Mouse (Mus musculus) heart, embryonic 14.5 days (tissue): ENCODE data around the gene BC053393. TPM values are rescaled to one million over a fixed set of nuclear protein-coding genes. Genes with fewer than 3 reads are reported as not detected.

Experiments used
- ATAC-seq: fragments of 200-750 bp; cut with Nextera tagmentation; 2 replicates; pipeline ENCODE4 v1.8.0; 2017; ENCODE audit warnings: low read depth, moderate TSS enrichment; ENCODE audit not compliant: insufficient number of reproducible peaks, insufficient read depth, low FRiP score
- H3K27ac ChIP-seq, 2 experiments: fragments of 200-500 bp in 1 of 2; fragments of 300-500 bp in 1 of 2; sonication (generic) in 1 of 2; replicated peaks in 1 of 2; 2 replicates each; pipeline ENCODE4 v1.5.1; 2012 to 2014; ENCODE audit warnings: low read depth in 2 of 2, low read length in 2 of 2, control low read depth in 1 of 2, mild to moderate bottlenecking in 1 of 2, mixed read lengths in 1 of 2; ENCODE audit not compliant: control insufficient read depth in 1 of 2, insufficient read depth in 1 of 2
- H3K27me3 ChIP-seq: fragments of 300-500 bp; sonication (generic); 2 replicates; pipeline ENCODE4 v1.6.1; 2014; ENCODE audit warnings: mild to moderate bottlenecking, low read length, control low read depth; ENCODE audit not compliant: control insufficient read depth, insufficient read depth
- H3K36me3 ChIP-seq: fragments of 300-500 bp; sonication (generic); 2 replicates; pipeline ENCODE4 v1.6.1; 2014; ENCODE audit warnings: mild to moderate bottlenecking, control low read depth, low read length, mixed read lengths; ENCODE audit not compliant: control insufficient read depth, insufficient read depth
- H3K4me1 ChIP-seq, 2 experiments: fragments of 200-500 bp in 1 of 2; fragments of 300-500 bp in 1 of 2; sonication (generic) in 1 of 2; 2 replicates each; pipeline ENCODE4 v1.6.1; 2012 to 2014; ENCODE audit warnings: low read length in 2 of 2, control low read depth in 1 of 2, mixed read lengths in 1 of 2; ENCODE audit not compliant: control insufficient read depth in 2 of 2, insufficient read depth in 2 of 2
- H3K4me2 ChIP-seq: fragments of 300-500 bp; sonication (generic); 2 replicates; pipeline ENCODE4 v1.6.1; 2014; ENCODE audit warnings: mild to moderate bottlenecking, low read length
- H3K4me3 ChIP-seq, 2 experiments: fragments of 200-500 bp in 1 of 2; fragments of 300-500 bp in 1 of 2; sonication (generic) in 1 of 2; 2 replicates each; pipeline ENCODE4 v1.5.1; 2012 to 2014; ENCODE audit warnings: low read length in 2 of 2, mild to moderate bottlenecking in 2 of 2, control low read depth in 1 of 2, low read depth in 1 of 2, moderate library complexity in 1 of 2; ENCODE audit not compliant: control insufficient read depth in 1 of 2, insufficient read depth in 1 of 2
- H3K9ac ChIP-seq: fragments of 300-500 bp; sonication (generic); 2 replicates; pipeline ENCODE4 v1.6.1; 2014; ENCODE audit warnings: mild to moderate bottlenecking, low read length
- H3K9me3 ChIP-seq: fragments of 300-500 bp; sonication (generic); 2 replicates; pipeline ENCODE4 v1.6.1; 2016; ENCODE audit warnings: low read length, control low read depth; ENCODE audit not compliant: control insufficient read depth
- WGBS: fragments of 180-500 bp; shearing (Covaris S2); extraction: QIAGEN DNeasy Blood & Tissue Kit; methylation state at CpG from one replicate; pipeline ENCODE4 v1.1.7; 2014; 5-methylcytosine and 5-hydroxymethylcytosine counted together
- polyA plus RNA-seq: library from polyadenylated mRNA; unstranded; fragments of >200 nt; fragmentation: Nextera tagmentation; extraction: Ambion mirVana; gene quantifications from 2 replicates; pipeline ENCODE4 v1.2.1, GENCODE M21; 2014

The BC053393 gene
- polyA plus RNA-seq, result 0.19 and 0.45 TPM in 2 replicates

- Histone ChIP-seq H3K36me3 (no peaks in the 10 kb centered on the region), H3K4me3 (no peak within 1 kb of the TSS), H3K4me1 (peaks cover 0 to 3% of the 10 kb centered on the region in 2 experiments; a peak in 1 of 4 replicates), H3K9ac (no peak within 1 kb of the TSS), H3K4me2 (no peak within 1 kb of the TSS), H3K27ac (no peak within 1 kb of the TSS), H3K27me3 (no peaks in the 10 kb centered on the region), H3K9me3 (no peaks in the 10 kb centered on the region)
- ATAC-seq, result no peak
- 0% methylated on average over 1 of the region's 1 CpGs for WGBS
These were observed at the start of gene BC053393 for GRCm38 (mm10) chr11:46571327-46571726. BC053393 (plus strand) TSS chr11:46571536.

DNA sequence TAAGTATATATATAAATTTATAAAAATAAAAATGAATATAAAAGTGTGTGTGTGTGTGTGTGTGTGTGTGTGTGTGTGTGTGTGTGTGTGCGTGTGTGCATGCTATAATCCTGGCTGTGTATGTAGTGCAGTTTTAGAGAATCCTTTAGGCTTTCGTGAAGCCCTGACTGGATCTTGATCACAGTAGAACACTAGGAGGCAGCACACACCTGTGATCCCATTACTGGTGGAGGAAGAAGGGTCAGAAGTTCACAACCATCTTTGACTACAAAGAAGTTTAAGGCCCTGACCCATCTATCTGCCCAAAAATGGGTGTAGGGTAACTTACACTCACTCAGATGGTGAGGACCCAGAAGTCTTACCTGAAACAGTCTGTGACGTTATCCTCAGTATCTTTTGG, 48.6 kb upstream of the BC053393 start:
- Histone ChIP-seq H3K4me2 (no peak overlapping the region), H3K4me3 (no peak overlapping the region), H3K36me3 (no peaks in the 10 kb centered on the region), H3K9ac (no peak overlapping the region), H3K9me3 (no peaks in the 10 kb centered on the region), H3K27ac (no peak overlapping the region), H3K4me1 (no peaks in the 10 kb centered on the region), H3K27me3 (no peaks in the 10 kb centered on the region)
- no peak for ATAC-seq
- 72% methylated on average over 3 of the region's 3 CpGs for WGBS

DNA sequence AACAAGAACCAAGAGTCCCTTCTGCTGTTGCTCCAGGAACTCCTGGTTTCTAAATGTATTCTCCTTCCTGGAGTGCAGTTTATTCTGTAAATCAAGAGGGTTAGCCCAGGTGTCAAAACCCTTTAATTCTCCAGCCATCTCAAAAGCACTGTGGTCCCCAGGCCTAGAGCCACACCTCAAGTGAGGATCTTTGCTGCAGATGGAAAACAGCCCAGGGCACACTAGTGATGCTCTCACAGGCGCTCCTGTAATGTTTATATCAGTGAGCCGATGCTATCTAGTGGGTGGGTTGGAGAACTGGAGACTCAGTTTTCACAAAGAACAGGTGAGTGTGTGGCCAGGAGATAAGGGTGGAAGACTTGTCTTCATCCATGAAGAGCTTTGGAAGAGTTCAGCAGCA, 47.4 kb upstream of the BC053393 start, which contains the start of gene Gm12169:
Gene Gm12169, plus strand, starts transcription at position 301 of the 400 bp plus-strand sequence.
- ATAC-seq, result no peak
- 84% methylated on average over 2 of the region's 2 CpGs for WGBS

DNA sequence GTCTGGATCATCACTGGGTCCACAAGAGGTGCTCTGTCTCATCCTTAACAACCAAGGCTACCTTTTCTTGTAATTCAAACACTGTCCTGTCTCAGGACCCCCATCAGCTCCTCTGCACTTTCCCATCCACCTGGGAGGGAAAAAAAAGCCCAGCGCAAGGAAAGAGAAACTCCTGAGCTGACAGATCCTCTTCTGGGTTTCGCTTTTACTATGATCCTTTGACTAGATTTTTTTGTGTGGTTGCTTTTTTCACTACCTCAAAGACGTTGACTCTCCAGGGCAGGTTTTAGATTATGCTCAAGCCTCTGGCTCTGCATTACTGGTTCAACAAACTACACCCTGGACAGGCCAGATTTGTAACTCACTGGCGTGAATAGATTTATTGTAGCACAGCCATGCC, 41.2 kb upstream of the BC053393 start:
- WGBS, result 81% methylated on average over 4 of the region's 4 CpGs
- ATAC-seq, result no peak
- Histone ChIP-seq H3K9me3 (no peaks in the 10 kb centered on the region), H3K4me3 (no peak overlapping the region), H3K9ac (no peak overlapping the region), H3K4me2 (no peak overlapping the region), H3K4me1 (no peaks in the 10 kb centered on the region), H3K36me3 (no peaks in the 10 kb centered on the region), H3K27ac (no peak overlapping the region), H3K27me3 (no peaks in the 10 kb centered on the region)

More for the DNA sequence above, 47.4 kb upstream of the BC053393 start, which contains the start of gene Gm12169:
- no peak within 1 kb of the TSS for H3K4me2 ChIP-seq
- H3K36me3 ChIP-seq, result no peaks in the 10 kb centered on the region
- no peaks in the 10 kb centered on the region for H3K27me3 ChIP-seq
- no peaks in the 10 kb centered on the region for H3K9me3 ChIP-seq
- no peak within 1 kb of the TSS for H3K27ac ChIP-seq
- H3K4me3 ChIP-seq, result no peak within 1 kb of the TSS
- no peak within 1 kb of the TSS for H3K9ac ChIP-seq
- no peaks in the 10 kb centered on the region for H3K4me1 ChIP-seq

GRCm38 (mm10) chr11:46536978-46537377, 34.4 kb upstream of the BC053393 start:
- no peak for ATAC-seq
- 77% methylated on average over 4 of the region's 4 CpGs for WGBS
- no peak overlapping the region for H3K27ac ChIP-seq

GRCm38 (mm10) chr11:46543530-46543929, 27.8 kb upstream of the BC053393 start:
- H3K4me1 ChIP-seq, result no peaks in the 10 kb centered on the region; a peak in 1 of 4 replicates
- WGBS, result 66% methylated on average over 2 of the region's 2 CpGs
- H3K9me3 ChIP-seq, result no peaks in the 10 kb centered on the region
- no peak overlapping the region for H3K4me3 ChIP-seq
- no peak overlapping the region for H3K27ac ChIP-seq
- no peaks in the 10 kb centered on the region for H3K27me3 ChIP-seq
- H3K4me2 ChIP-seq, result no peak overlapping the region
- no peak overlapping the region for H3K9ac ChIP-seq
- ATAC-seq, result no peak
- H3K36me3 ChIP-seq, result no peaks in the 10 kb centered on the region

More at GRCm38 (mm10) chr11:46536978-46537377, 34.4 kb upstream of the BC053393 start:
- no peaks in the 10 kb centered on the region for H3K36me3 ChIP-seq
- no peak overlapping the region for H3K9ac ChIP-seq
- H3K9me3 ChIP-seq, result no peaks in the 10 kb centered on the region
- no peak overlapping the region for H3K4me2 ChIP-seq
- no peak overlapping the region for H3K4me3 ChIP-seq
- H3K4me1 ChIP-seq, result no peaks in the 10 kb centered on the region
- no peaks in the 10 kb centered on the region for H3K27me3 ChIP-seq

DNA sequence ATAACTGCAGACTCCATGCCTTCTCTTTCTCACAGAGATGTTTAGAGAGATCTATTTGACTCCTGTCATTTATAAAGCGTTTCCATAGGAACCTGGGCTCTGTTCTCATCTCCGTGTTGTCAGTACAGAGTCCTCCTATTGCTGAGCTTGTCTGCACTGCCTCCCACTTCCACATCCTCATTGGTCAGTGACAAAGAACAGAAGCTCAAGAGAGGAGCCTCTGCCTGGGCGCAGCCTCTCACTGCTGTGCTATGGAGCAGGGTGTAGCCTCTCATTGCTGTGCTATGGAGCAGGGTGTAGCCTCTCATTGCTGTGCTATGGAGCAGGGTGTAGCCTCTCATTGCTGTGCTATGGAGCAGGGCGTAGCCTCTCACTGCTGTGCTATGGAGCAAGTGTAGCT, 21.6 kb upstream of the BC053393 start:
- Histone ChIP-seq H3K4me1 (no peaks in the 10 kb centered on the region), H3K27me3 (no peaks in the 10 kb centered on the region), H3K27ac (no peak overlapping the region), H3K4me3 (no peak overlapping the region), H3K4me2 (no peak overlapping the region), H3K9me3 (no peaks in the 10 kb centered on the region), H3K36me3 (no peaks in the 10 kb centered on the region), H3K9ac (no peak overlapping the region)
- WGBS, result 78% methylated on average over 4 of the region's 4 CpGs
- ATAC-seq, result no peak

- Histone ChIP-seq H3K9me3 (no peaks in the 10 kb centered on the region), H3K9ac (no peak overlapping the region), H3K4me2 (no peak overlapping the region), H3K4me1 (no peaks in the 10 kb centered on the region), H3K4me3 (no peak overlapping the region), H3K36me3 (no peaks in the 10 kb centered on the region), H3K27me3 (no peaks in the 10 kb centered on the region), H3K27ac (no peak overlapping the region)
- 74% methylated on average over 3 of the region's 3 CpGs for WGBS
- ATAC-seq, result no peak
These were observed 18.6 kb upstream of the BC053393 start for GRCm38 (mm10) chr11:46552741-46553140.
